Mouse (Mus musculus) erythroblast, adult 5-6 weeks (primary cell): Measurements from ENCODE around the gene Gramd1b. TPM values are rescaled to one million over a fixed set of nuclear protein-coding genes. Genes with fewer than 3 reads are reported as not detected.

Experiments used
- ATAC-seq: replicated peaks from 2 replicates; pipeline ENCODE4 v1.8.0; 2016; ENCODE audit warnings: moderate number of reproducible peaks, mild to moderate bottlenecking, moderate TSS enrichment, inconsistent platforms; ENCODE audit not compliant: poor library complexity, low FRiP score, severe bottlenecking
- total RNA-seq, 2 experiments: library from RNA; stranded (forward) in 1 of 2; stranded (reverse) in 1 of 2; fragments of 150-400 nt in 1 of 2; fragments of 200-764, 138-1000 nt in 1 of 2; gene quantifications; 2 replicates each; pipeline versions ENCODE4 v1.2.3 to v1.2.4; 2015 to 2017; ENCODE audit warnings: low replicate concordance in 2 of 2

Gramd1b gene
- total RNA-seq, 2 experiments from 2014 or later, result 5.5 to 22.1 TPM

- ATAC-seq, result no peak
Measured at GRCm38 (mm10) chr9:40462401-40462800, 68.8 kb downstream of the Gramd1b start.

- ATAC-seq, result no peak
Measured at GRCm38 (mm10) chr9:40460781-40461180, 70.4 kb downstream of the Gramd1b start.

GRCm38 (mm10) chr9:40459304-40460280 is 71.6 kb downstream of the Gramd1b start:
- no peak for ATAC-seq

- ATAC-seq, result no peak
Measured at GRCm38 (mm10) chr9:40458559-40459303, 72.5 kb downstream of the Gramd1b start.

GRCm38 (mm10) chr9:40457448-40457847 is 73.7 kb downstream of the Gramd1b start:
- ATAC-seq, result no peak

- no peak for ATAC-seq
Measured at GRCm38 (mm10) chr9:40456191-40456590, 75.0 kb downstream of the Gramd1b start.

- 0 out of 2 replicates have a peak, but pooled peaks have one; percentile 30 for ATAC-seq
Measured at GRCm38 (mm10) chr9:40455336-40456185, 75.6 kb downstream of the Gramd1b start.

- no peak for ATAC-seq
Measured at GRCm38 (mm10) chr9:40455020-40455335, 76.2 kb downstream of the Gramd1b start.

GRCm38 (mm10) chr9:40453889-40454288 is 77.3 kb downstream of the Gramd1b start:
- no peak for ATAC-seq

GRCm38 (mm10) chr9:40452208-40452607 is 79.0 kb downstream of the Gramd1b start:
- ATAC-seq, result no peak

- ATAC-seq, result no peak
Measured at GRCm38 (mm10) chr9:40450776-40451175, 80.4 kb downstream of the Gramd1b start.

GRCm38 (mm10) chr9:40450417-40450714 is 80.8 kb downstream of the Gramd1b start:
- ATAC-seq, result no peak

- no peak for ATAC-seq
Measured at GRCm38 (mm10) chr9:40449610-40450416, 81.4 kb downstream of the Gramd1b start.

- no peak for ATAC-seq
Measured at GRCm38 (mm10) chr9:40448646-40449243, 82.4 kb downstream of the Gramd1b start.

GRCm38 (mm10) chr9:40447265-40447664 is 83.9 kb downstream of the Gramd1b start:
- no peak for ATAC-seq

- no peak for ATAC-seq
Measured at GRCm38 (mm10) chr9:40444961-40445360, 86.2 kb downstream of the Gramd1b start.

- ATAC-seq, result no peak
Measured at GRCm38 (mm10) chr9:40442784-40443183, 88.4 kb downstream of the Gramd1b start.

GRCm38 (mm10) chr9:40439973-40440687 is 91.1 kb downstream of the Gramd1b start:
- no peak for ATAC-seq
